Mouse (Mus musculus): Measurements from ENCODE around the gene Katnal1.
A peak's percentile ranks its signal among the peaks of the same experiment; 100 is the strongest.

Gene Katnal1

DNA sequence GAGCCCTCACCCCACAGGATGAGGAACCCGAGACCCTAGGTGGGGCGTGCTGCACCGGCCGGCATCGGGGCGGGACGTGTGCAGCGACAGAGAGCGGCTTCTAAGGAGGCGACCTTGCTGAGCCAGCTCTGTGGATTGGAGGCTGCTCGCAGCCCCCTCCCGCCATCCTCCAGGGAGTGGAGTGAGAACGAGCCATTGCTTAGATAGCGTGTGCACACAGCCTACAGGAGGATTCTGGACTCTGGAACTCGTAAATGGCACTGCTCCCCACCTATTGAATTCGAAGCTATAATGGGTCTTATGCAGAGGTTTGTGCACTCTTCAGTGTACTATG, at the start of gene Katnal1:
Gene Katnal1, minus strand, starts transcription at position 205 of the 334 bp plus-strand sequence.
- no peak for DNase-seq

DNA sequence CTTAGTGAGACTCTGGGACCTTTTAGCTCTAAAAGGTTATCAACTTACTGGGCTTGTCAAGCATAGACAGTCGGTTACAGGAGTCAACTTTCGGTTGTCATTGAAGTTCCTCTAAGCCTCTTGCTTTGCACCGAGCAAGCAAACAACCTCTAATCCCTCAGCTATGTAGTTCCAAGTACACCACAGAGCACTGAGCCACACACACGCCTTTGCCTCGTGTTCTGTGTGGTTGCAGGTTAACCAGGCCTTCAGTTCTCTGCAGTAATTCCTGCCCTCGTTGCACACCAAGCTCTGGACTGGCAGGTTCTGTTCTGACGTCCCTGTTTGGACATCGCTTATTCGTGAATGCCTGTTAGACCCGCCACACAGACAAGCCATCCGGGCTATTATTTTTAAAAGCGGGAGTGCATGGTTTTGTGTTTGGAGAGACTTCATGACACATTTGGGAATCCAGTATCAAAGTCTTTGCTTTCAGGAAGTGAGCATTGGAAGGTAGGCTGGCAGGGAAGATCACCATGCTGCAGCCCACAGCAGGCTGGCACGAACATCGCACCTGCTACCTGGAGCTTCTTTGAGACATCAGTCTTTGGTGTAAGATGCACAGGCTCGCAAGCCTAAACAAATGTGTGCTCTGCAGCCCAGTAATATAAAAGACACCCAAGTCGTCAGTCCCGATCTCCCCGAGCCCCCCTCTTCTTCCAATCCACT, 49.5 kb upstream of the Katnal1 start:
- peak; percentile 60 to 67 for DNase-seq

DNA sequence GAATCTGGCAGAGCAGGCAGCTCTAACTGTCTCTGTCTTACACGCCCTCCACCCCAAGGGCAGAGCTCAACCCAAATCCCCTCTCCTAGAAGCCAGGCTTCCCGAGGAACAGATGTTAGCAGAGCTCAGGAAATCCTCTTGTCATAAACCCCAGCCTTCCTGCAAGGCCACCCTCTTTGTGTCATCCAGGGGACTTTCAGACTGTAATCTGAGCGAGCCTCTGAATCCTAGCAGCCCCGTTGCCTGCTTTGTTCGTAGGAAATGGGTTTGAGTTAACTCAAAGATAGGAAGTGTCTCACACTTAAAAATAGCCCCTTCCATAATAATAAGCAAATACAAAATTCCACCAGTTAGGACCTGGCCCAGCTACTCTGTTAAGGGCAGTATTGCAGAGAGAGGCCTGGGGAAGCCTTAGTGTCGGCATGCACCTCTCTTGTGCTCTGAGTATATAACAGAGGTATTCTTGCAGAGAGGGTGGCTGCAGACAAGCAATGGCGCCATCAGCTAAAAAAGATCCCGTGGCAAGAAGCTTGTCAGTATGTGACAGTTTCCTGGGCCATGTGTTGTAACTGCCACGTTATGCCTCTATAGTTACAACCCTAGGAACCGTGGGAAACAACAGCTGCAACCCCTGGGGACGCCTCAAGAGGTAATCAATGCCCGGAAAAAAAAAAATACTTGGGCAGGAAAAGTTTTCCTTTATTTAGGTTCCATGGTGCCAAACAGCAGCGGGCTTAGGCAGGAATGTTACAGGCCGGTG, 48.8 kb upstream of the Katnal1 start:
- DNase-seq, result peak; percentile 68

DNA sequence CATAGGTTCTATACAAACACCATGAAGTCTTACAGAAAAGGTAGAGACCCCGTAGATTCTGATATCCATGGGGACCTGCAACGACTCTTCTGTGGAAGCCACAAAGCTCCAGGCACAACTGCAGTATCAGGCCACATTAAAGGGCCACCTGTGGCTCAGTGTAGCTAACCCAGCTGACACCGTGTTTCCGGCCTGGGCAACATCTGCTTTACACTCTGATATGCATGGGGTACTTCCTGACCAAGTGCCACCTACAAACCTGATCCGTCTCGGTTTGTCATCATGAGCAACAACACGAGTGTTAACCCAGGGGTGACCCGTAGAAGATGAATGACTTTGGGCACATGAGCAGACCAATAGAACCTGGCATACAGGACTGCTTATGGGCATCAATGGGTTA, 47.8 kb upstream of the Katnal1 start:
- DNase-seq, result peak; percentile 82 to 92

DNA sequence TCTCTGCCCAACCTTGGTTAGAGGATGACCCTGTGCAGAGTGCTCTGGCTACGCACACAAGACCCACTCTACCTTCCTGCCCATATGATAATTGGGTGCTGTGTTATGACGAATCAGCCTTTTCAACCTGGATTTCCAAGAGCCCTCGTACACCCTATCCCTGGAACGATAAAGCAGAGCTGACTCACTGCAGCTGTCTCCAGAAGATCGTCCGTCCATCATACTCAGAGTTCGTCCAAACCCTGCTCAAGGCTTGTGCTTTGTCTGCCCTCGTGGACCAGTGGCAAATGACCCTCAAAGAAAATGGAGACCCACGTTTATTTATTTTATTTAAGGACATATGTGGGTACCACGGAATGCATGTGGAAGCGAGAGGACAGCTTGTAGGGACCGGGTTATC, 45.9 kb upstream of the Katnal1 start:
- DNase-seq, result no peak

DNA sequence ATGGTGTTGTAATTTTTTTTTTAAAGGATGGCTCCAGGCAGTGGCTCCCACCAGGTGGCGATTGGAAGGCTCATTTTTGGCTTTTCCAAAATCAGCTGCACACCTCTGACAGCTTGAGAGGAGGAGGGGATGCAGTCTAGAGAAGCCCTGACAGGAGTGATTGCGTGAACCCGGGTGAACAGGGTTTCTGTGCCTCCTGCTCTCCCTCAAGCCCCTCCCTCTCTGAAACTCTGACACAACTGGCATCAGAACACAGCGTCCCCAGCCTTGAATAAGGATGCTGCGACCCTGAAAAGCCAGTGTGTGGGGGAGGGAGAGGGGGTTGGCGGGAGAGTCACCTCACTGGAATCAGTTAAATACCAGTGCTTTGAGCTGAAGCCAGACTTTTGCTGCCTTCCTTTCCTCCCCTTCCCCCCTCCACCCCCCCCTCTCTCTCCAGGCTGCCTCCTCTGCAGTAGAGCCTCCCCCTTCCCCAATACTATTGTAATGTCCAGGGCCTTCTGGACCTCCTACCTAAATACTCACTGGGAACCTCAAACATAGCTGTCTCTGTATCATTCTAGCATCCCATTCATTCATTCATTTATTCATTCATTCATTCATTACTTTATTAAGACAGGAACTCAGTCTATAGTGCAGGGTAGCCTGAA, 44.0 kb upstream of the Katnal1 start:
- DNase-seq, result peak; percentile 59 to 73

DNA sequence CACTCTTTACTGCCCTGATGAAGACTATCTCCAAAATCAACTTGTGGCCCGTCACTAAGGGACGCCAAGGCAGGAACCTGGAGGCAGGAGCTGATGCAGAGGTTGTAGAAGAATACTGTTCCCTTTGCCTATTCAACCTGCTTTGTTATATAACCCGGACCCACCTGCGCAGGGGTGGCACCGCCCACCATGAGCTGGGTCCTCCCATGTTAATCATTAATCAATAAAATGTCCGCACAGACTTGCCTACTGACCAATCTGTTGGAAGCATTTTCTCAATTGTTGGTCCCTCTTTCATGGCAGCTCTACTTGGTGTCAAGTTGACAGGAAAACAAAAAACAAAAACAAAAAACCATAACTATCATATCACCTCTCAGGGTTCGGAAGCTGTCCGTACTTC, 43.0 kb upstream of the Katnal1 start:
- DNase-seq, result no peak

DNA sequence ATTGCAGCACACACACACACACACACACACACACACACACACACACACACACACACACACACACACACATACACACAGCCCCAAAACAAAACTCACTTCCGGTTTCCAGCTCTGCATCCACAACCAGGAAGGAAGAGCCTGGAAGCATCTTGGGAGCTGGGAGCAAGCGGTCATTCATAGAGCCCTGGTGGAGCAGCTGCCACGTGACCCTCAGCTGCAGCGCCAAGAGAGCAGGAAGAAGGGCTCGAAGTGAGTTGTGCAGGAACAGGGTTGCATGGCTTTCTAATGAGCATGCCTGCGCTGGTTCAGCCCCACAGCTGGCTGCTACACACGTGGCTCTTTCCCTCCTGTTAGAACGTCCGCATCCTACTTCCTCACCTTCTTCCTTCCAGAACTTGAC, 40.5 kb upstream of the Katnal1 start:
- peak; percentile 60 to 69 for DNase-seq

DNA sequence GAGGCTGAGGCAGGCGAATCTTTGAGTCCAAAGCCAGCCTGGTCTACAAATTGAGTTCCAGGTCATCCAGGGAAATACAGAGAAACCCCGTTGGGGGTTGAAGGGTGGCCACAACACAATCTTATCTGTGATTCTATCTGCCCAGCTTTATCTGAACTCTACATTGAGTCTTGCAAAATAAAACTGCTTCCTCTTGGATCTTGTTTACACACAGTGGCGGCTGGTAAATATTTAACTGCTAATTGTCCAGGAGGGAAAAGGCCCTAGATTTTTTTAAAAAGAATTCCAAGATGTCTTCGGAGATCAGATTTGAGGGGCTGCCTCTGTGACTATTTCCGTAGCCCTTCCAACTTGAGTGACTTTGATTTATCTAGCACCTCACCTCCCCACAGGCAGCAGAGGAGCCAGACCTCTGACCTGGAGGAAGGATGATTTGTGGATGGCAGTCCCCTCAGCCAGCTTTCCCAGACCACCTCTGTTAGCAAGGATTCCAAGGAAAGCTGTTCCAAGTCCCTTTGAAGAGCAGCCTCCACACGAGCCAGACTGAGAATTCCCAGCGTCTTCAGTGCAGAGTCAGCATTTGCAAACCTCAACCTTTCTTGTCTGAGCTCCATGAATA, 39.9 kb upstream of the Katnal1 start:
- DNase-seq, result no peak

DNA sequence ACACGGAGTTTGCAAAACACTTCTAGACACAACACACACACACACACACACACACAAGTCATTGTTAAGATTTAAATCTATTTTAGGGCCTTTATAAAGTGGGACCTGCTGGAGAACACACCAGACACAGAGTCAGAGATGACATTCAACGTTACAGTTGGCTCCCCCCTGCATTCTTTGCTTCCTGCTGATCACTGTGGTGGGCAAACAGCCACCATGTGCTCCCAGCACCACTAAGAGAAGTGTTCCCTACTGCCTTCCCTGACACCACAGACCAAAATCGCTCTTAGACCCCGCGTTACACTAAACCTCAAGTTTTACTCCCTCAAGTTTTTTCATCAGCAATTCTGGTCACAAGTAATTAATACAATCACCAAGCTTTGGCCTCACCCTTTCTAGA, 39.1 kb upstream of the Katnal1 start:
- DNase-seq, result peak; percentile 41 to 54

DNA sequence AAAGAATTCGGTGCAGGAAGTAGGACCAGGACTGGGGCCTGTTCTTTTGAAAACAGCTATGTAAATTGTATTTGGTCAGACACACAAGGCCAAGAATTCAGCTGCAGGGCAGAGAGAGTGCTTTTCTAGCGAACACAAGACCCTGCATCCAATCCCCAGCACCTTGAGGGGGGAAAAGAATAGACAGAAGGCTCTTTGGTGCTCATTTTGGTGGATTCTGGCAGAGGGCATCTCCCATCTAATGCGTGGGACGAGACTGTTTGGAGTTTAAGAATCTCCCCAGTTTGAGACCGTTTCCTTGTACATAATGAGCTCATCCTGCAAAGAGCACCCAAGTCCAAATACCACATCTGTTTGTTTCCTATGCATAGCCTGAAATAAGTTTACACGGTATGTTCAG, 37.3 kb upstream of the Katnal1 start:
- DNase-seq, result no peak

DNA sequence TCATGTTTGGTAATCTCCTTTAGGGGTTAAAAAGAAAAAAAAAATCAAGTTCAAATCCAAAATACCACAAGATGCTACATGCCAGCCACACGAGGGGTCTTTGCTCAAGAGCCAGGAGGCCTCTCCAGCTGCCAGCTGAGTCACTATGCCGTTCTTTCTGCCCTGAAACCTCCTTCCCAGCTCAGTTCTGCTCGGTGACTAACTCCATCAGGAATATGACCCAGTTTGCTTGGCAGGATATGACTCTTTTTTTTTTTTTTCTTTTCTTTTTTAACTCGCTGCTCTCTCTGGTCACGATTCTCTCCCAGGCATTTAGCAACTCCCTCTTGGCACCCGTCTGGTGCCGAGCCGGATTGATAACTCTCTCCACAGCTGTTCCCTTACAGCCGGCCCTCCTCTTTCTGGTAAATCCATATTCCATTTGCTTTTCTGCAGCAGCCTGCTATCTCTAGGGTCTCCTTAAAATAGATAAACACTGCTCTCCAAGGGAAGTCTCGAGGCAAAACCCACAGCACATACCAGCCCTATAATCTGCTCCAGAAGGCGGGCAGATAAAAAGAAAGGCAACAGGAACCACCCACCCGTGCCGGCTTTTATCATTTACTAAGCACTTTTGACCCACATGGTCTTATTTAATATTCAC, 36.7 kb upstream of the Katnal1 start:
- DNase-seq, result peak in 1 of 2 experiments; percentile 32

DNA sequence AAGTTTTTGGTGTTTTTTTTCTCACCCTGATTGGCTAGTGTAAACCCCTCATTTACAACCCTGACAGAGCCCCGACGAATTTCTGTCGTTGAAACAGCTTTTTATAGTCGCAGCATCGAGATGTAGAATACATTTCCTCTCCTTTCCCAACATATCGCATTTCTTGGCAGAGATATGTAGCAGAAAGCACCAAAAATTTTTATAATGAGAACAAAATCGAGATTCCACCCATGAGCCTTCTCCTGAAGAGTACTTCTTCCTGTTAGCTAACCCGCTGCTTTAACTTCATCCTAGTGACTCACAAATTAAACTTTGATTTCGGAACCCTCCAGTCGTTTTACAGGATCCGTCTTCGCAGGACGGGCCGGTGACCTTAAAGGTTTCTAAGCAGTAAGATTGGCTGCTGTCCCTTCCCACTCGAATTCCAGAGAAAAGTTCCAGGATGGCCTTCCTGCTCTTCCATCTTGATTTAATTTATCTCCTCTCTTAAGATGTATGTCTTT, 36.0 kb upstream of the Katnal1 start:
- DNase-seq, result no peak

DNA sequence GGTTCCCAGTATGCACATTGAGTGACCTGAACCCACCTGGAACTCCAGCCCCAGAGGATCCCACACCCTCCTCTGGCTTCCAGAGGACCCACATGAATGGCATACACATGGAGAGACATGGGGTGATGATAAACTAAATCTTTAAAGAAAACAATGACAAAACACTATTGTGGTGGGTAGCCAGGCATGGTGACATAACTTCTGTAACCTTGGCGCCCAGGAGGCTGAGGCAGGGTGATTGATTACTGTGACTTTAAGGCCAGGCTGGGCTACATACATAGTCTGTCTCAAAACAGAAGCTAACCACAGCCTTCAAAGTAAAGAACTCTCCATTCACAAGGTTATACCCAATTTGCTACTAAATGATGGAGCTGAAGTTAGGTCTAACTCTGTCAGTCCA, 35.1 kb upstream of the Katnal1 start:
- DNase-seq, result no peak

DNA sequence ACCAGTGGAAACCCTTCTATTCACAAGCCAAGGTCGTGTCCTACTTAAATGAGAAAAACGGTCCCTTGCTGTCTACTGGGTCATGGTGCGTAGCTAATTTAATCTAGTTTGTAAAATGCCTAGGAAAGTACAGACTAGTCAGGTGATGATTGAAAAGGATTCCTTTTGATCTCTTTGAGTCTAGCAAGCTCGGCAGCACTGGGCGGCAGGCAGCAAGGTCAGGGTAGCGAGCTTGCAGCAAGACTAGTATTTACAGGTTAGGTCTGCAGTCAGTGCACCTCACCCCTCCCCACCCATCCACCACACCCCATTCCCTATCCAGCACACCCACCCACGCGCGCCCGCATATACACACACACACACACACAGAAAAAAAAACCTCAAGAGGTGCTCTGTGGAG, 31.1 kb upstream of the Katnal1 start:
- DNase-seq, result peak; percentile 52 to 70

DNA sequence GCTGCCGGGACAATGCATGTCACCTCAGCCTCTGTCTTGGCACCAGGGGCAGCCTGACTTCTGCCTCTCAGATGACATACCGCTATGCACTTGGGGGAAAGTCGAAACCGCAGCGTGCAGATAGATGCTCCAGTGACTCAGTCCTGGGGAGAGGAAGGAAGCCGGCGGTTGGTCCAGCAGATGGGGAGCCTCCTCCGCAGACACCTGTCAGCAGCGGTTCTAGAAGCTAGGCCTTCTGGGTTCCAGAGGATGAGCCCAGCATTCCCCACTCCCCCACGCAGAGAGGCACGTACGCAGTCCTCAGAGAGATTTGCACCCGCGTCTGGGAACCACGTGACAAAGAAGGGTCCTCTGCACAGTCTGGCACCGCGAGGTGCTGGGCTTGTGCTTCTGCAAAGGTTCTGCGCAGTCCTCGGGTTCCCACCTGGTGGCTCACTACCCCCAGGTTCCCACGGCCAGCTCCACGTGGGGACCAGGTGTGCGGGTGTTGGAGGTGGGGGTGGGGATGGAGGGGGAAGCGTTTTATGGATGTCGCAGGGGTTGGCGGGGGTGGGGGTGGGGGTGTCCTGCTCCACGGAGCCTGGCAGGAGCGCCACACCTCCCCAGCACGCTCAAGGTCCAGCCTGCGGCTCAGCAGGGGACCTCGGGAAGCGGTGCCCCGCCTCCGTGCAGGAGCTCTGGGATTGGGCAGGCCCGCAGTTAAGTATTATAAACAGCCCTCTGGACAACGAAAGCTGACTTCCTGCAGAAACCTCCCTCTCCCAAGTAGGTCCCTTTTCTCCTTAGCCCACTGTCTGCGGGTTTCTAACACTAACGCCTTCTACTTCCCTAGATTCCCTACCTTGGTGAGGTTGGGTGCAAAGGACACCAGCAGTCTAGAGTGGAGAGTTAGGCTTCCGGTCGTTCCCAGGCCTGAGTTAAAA, 30.2 kb upstream of the Katnal1 start:
- DNase-seq, result peak; percentile 86 to 93

DNA sequence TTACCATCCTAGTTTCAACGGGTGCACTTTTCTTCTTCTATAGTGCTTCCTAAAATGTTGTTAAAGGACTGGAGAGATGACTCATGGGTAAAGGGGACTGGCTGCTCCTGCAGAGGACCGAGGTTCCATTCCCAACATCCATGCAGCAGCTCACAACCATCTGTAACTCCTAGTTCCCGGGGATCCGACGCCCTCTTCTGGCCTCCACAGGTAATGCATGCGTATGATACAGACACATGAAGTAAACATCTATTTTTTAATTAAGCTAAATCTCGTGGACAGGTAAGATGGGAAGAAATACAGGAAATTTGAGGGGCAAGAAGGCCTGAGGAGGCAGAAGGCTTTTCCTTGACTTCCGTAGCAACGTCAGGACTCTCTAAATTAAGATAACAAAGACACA, 29.2 kb upstream of the Katnal1 start:
- DNase-seq, result peak; percentile 76

DNA sequence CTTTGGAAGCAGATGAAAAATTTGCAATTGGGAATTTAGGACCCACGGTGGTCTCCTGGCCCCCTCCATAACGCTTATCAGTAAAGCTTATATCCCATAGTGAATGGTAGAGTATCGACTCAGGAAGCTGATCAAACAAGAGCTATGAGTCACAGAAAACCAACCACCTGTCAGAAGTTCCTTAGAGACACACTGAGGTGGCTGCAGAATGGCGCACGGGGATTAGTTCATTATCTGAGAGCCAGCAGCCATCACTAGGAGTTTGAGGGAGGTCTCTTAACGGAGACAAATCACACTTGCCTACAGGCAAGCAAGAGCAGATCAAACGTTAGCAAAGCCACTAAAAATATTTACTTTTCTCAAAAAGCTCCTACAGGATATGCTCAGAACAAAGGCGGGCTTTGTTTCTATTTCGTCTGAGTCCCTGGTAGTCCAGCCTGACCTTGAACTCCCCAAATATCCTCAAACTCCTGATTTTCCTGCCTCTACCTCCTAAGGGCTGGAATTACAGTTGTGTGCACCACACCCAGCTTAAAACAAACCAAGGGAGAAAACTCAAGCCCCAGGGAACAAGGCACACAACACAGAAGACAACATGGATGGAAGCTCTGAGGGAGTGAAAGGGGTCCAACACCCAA, 27.9 kb upstream of the Katnal1 start:
- DNase-seq, result peak in 1 of 2 experiments; percentile 46

DNA sequence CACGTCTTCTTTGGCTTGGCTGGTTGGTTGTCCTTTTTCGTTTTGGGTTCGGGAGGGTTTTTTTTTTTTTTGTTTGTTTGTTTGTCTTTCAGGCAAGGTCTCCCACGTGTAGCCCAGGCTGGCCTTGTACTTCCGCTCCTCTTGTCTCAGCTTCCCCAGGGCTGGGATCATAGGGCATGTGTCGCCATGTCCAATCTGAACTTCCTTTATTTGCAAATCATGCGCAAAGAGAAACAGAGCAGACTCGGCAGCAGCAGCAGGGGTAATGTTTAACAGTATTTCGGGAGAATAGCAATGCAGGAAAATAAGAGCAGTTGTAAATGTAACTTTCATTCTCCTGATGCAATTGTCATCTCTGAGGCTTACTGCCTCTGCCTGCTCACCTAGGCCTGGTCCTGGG, 27.0 kb upstream of the Katnal1 start:
- no peak for DNase-seq

DNA sequence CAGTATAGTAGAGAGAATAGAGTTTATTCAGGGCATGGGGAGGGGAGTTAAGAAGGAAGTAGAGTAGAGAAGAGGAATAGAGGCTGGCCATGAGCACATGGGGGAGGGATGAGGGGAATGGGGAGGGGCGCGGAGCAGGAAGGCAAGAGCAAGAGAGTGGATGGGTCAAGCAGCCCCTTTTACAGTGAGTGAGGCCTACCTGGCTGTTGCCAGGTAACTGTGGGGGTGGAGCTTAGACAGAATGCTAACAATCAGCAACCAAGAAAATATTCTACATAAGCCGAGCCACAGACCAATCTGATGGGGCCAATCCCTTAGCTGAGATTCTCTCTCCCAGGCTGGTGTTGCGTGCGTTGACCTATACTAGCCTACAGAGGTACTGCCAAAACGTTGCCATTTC, 26.5 kb upstream of the Katnal1 start:
- no peak for DNase-seq

Measured in thymus, postnatal 36 days (tissue).